In the genomic region with DNA sequence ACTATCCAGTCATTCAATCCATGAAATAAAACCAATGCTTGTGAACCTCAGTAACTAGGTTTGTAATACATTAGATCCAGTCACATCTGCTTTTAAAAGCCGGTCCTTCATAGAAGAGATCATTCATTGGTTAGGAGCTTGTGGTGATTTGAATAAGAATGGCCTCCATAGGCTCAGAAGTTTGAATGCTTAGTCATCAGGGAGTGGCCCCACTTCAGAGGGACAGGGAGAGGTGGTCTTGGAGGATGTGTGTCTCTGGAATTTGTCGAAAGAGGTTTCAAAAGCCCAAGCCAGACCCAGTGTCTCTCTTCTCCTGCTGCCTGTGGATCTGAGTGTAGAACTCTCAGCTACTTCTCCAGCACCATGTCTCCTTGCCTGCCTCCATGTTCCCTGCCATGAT, we compare ENCODE assay signal across 13 mouse cellular contexts.
"Had no signal": no experiment of that assay in that cellular context is flagged by ENCODE, and none has a peak within 500 bp of the region (broad histone marks: within the 10 kb centered on the region; RNA-seq: fewer than 3 reads in every experiment).

No protein-coding gene starts in this region.

- H3K4me3 ChIP-seq: layer of hippocampus, adult 2 months; limb, embryonic 13.5 days; megakaryocyte, embryonic 14.5 days; midbrain, embryonic 15.5 days; neural tube, embryonic 12.5 days had no signal

- H3K9me3 ChIP-seq: limb, embryonic 13.5 days; midbrain, embryonic 15.5 days; neural tube, embryonic 12.5 days had no signal

- H3K27me3 ChIP-seq: limb, embryonic 13.5 days; megakaryocyte, embryonic 14.5 days; midbrain, embryonic 15.5 days; neural tube, embryonic 12.5 days had no signal

- H3K36me3 ChIP-seq: limb, embryonic 13.5 days; midbrain, embryonic 15.5 days; neural tube, embryonic 12.5 days had no signal

- H3K4me1 ChIP-seq: limb, embryonic 13.5 days; megakaryocyte, embryonic 14.5 days; midbrain, embryonic 15.5 days; neural tube, embryonic 12.5 days had no signal

- H3K4me2 ChIP-seq: limb, embryonic 13.5 days; midbrain, embryonic 11.5 days; midbrain, embryonic 15.5 days; neural tube, embryonic 12.5 days had no signal

- DNase-seq: kidney, postnatal 10 days; kidney, postnatal 4 days; left cerebral cortex, postnatal 4 days; lung, adult 18-20 months; lung, postnatal 4 days had no signal

- ATAC-seq: midbrain, embryonic 15.5 days had no signal

- H3K9ac ChIP-seq: limb, embryonic 13.5 days; liver, embryonic 14.5 days; midbrain, embryonic 15.5 days; neural tube, embryonic 12.5 days had no signal

- H3K27ac ChIP-seq: layer of hippocampus, adult 2 months; limb, embryonic 13.5 days; liver, embryonic 14.5 days; midbrain, embryonic 15.5 days; neural tube, embryonic 12.5 days; stomach, postnatal 0 days had no signal
